Mouse (Mus musculus) ES-CJ7 (cell line): ENCODE measurements at regions not wholly inside any gene's neighbourhood (a gene's known extent, or its start where the extent isn't known, plus 50 kb on each side); places are given as distances from the start of the nearest gene placed in this dataset.

Source experiments
- DNase-seq: peaks from one replicate; pipeline ENCODE4 v3.0.0; 2011; ENCODE audit warnings: low read depth, low spot score

GRCm38 (mm10) chr13:107088198-107088597, 66.3 kb upstream of the Kif2a start:
- DNase-seq = no peak

GRCm38 (mm10) chr13:107087355-107087754, 65.4 kb upstream of the Kif2a start:
- DNase-seq = no peak

GRCm38 (mm10) chr13:107078085-107078484, 56.2 kb upstream of the Kif2a start:
- DNase-seq = no peak

- DNase-seq = no peak
Observed at GRCm38 (mm10) chr13:107074917-107075316, 53.0 kb upstream of the Kif2a start.

GRCm38 (mm10) chr13:107073039-107073620, 51.2 kb upstream of the Kif2a start:
- DNase-seq = no peak

GRCm38 (mm10) chr13:107072345-107073038, 50.6 kb upstream of the Kif2a start:
- DNase-seq = no peak
